Mouse (Mus musculus): ENCODE results near the gene Kmt2c.

The Kmt2c gene

GRCm38 (mm10) chr5:25383581-25383980, 115.0 kb downstream of the Kmt2c start:
- DNase-seq (ENCODE audit: low spot score in 2 of 2), result no peak

- DNase-seq (ENCODE audit: low spot score in 2 of 2), result no peak
Observed at GRCm38 (mm10) chr5:25379188-25379587, 119.4 kb downstream of the Kmt2c start.

- no peak for DNase-seq (ENCODE audit: low spot score in 2 of 2)
Observed at GRCm38 (mm10) chr5:25368420-25368819, 130.2 kb downstream of the Kmt2c start.

GRCm38 (mm10) chr5:25367126-25367525, 131.5 kb downstream of the Kmt2c start:
- no peak for DNase-seq (ENCODE audit: low spot score in 2 of 2)

- no peak for DNase-seq (ENCODE audit: low spot score in 2 of 2)
Observed at GRCm38 (mm10) chr5:25353509-25353908, 145.1 kb downstream of the Kmt2c start.

GRCm38 (mm10) chr5:25331322-25331721, 167.3 kb downstream of the Kmt2c start:
- DNase-seq (ENCODE audit: low spot score in 2 of 2), result no peak

- no peak for DNase-seq (ENCODE audit: low spot score in 2 of 2)
Observed at GRCm38 (mm10) chr5:25313881-25314280, 184.7 kb downstream of the Kmt2c start.

GRCm38 (mm10) chr5:25310226-25310625, 188.4 kb downstream of the Kmt2c start:
- no peak for DNase-seq (ENCODE audit: low spot score in 2 of 2)

- DNase-seq (ENCODE audit: low spot score in 2 of 2), result no peak
Observed at GRCm38 (mm10) chr5:25296830-25297229, 201.8 kb downstream of the Kmt2c start.

GRCm38 (mm10) chr5:25283988-25284387, 214.6 kb downstream of the Kmt2c start:
- no peak for DNase-seq (ENCODE audit: low spot score in 2 of 2)

GRCm38 (mm10) chr5:25276365-25276764, 222.2 kb downstream of the Kmt2c start:
- no peak for DNase-seq (ENCODE audit: low spot score in 2 of 2)

- DNase-seq (ENCODE audit: low spot score in 2 of 2), result no peak
Observed at GRCm38 (mm10) chr5:25275629-25276028, 223.0 kb downstream of the Kmt2c start.

GRCm38 (mm10) chr5:25268258-25268888, 230.2 kb downstream of the Kmt2c start:
- DNase-seq (ENCODE audit: low spot score in 2 of 2), result no peak

GRCm38 (mm10) chr5:25262266-25262665, 236.3 kb downstream of the Kmt2c start:
- no peak for DNase-seq (ENCODE audit: low spot score in 2 of 2)

- DNase-seq (ENCODE audit: low spot score in 2 of 2), result no peak
Observed at GRCm38 (mm10) chr5:25261452-25261851, 237.1 kb downstream of the Kmt2c start.

GRCm38 (mm10) chr5:25256686-25257085, 241.9 kb downstream of the Kmt2c start:
- DNase-seq (ENCODE audit: low spot score in 2 of 2), result no peak

GRCm38 (mm10) chr5:25254491-25254890, 244.1 kb downstream of the Kmt2c start:
- no peak for DNase-seq (ENCODE audit: low spot score in 2 of 2)

- no peak for DNase-seq (ENCODE audit: low spot score in 2 of 2)
Observed at GRCm38 (mm10) chr5:25252825-25253544, 245.6 kb downstream of the Kmt2c start.

GRCm38 (mm10) chr5:25252423-25252822, 246.2 kb downstream of the Kmt2c start:
- no peak for DNase-seq (ENCODE audit: low spot score in 2 of 2)

- DNase-seq (ENCODE audit: low spot score in 2 of 2), result no peak
Observed at GRCm38 (mm10) chr5:25247036-25247435, 251.5 kb downstream of the Kmt2c start.

GRCm38 (mm10) chr5:25246473-25246865, 252.1 kb downstream of the Kmt2c start:
- no peak for DNase-seq (ENCODE audit: low spot score in 2 of 2)

- DNase-seq (ENCODE audit: low spot score in 2 of 2), result no peak
Observed at GRCm38 (mm10) chr5:25245806-25246472, 252.6 kb downstream of the Kmt2c start.

GRCm38 (mm10) chr5:25243101-25243500, 255.5 kb downstream of the Kmt2c start:
- no peak for DNase-seq (ENCODE audit: low spot score in 2 of 2)
